Mouse (Mus musculus): ENCODE results near the gene Hivep3. TPM values are rescaled to one million over a fixed set of nuclear protein-coding genes. Genes with fewer than 3 reads are reported as not detected.
A peak's percentile ranks its signal among the peaks of the same experiment; 100 is the strongest.

Gene Hivep3
- polyA plus RNA-seq, 1 experiment from 2014 or later = 21.0 TPM

DNA sequence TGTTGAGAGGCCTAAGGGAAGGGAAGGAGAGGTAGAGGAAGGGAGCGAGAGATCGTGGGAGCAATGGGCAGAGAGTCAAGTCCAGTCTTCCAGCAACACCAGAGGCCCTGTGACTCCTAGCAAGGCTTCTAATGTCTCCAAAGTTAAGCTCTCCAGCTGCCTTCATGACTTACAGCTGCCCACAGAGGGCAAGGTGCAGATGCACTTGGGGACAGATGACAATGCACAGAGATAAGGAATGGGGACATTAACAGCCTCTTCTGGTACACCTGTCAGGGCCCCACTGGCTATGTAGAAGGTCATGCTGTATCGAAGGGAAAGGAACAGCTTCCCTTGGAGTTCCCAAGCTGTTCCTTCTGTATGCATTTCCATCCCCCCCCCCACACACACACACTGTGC, 336.0 kb downstream of the Hivep3 start:
- H3K4me1 ChIP-seq = peaks cover 17% of the 10 kb centered on the region
- WGBS = 96% methylated on average over 3 of the region's 3 CpGs

DNA sequence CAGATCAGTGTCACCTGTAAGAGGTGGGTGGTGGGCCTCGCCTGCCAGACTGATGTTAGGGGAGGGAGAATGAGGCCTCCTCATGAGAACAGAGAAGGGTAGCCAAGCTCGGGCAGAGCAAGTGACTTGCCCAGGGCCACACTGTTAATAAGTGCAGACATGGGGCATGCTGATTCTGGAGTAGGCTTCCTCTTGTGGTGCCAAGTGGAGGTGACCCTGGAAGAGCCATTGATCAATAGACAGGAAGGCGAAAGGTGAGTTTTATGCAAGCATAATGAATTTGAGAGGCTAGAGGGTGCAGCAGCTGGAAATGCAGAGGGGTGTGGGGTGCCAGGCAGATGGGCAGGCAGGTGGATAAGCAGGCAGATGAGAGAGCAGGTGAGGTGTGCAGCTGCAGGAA, 337.8 kb downstream of the Hivep3 start:
- no peak for ATAC-seq (ENCODE audit: low FRiP score)
- H3K27me3 ChIP-seq (replicated peaks) = 0 out of 2 replicates have a peak, but pooled peaks cover 3% of the 10 kb centered on the region
- peaks cover 17% of the 10 kb centered on the region for H3K4me1 ChIP-seq
- H3K9ac ChIP-seq (replicated peaks) = no peak overlapping the region
- no peak overlapping the region for H3K4me3 ChIP-seq (replicated peaks)
- 80% methylated on average over 3 of the region's 3 CpGs for whole genome bisulfite sequencing
- H3K4me2 ChIP-seq = no peak overlapping the region
- H3K36me3 ChIP-seq = no peaks in the 10 kb centered on the region
- H3K27ac ChIP-seq (replicated peaks) = no peak overlapping the region
- H3K9me3 ChIP-seq (replicated peaks) = no peaks in the 10 kb centered on the region

More for the DNA sequence above, 336.0 kb downstream of the Hivep3 start:
- Histone ChIP-seq H3K4me2 (no peak overlapping the region), H3K27ac (replicated peaks) (no peak overlapping the region), H3K9me3 (replicated peaks) (no peaks in the 10 kb centered on the region), H3K36me3 (no peaks in the 10 kb centered on the region), H3K27me3 (replicated peaks) (0 out of 2 replicates have a peak, but pooled peaks cover 3% of the 10 kb centered on the region), H3K9ac (replicated peaks) (no peak overlapping the region), H3K4me3 (replicated peaks) (no peak overlapping the region)
- no peak for ATAC-seq (ENCODE audit: low FRiP score)

DNA sequence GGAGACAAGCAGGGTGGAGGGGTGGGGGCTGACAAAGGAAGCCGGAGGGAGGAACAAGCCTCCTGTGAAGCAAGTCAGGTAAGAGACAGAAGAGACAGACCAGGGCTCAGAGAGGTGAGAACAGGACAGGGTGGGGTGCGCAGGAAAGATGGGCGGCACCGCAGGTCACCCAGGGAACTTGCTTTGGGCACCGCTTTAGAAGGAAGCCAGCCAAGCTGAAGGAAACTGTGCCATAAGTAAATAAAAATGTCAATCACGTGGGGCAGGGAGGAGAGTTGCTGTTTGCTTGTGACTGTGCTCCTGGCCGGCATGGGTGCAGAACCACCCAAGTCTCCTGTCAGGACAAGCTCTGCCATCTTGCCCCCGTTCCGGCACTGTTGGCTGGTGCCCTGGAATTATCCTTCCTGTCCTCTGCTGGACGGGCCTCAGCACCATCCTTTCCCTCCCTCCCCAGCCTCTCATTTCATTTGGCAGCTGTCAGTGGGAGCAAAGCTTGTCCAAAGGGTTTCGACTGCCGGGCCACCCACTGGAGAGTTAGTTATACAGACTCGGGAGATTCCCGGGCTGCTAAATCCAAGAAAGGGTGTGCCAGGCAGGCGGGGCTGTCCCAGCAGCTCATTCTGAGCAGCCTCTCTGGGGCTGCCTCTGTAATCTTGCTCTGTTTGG, 338.4 kb downstream of the Hivep3 start:
- H3K27me3 ChIP-seq (replicated peaks) = 0 out of 2 replicates have a peak, but pooled peaks cover 3% of the 10 kb centered on the region
- ATAC-seq (ENCODE audit: low FRiP score) = no peak
- no peak overlapping the region for H3K27ac ChIP-seq (replicated peaks)
- no peak overlapping the region for H3K4me2 ChIP-seq
- H3K36me3 ChIP-seq = no peaks in the 10 kb centered on the region
- no peak overlapping the region for H3K9ac ChIP-seq (replicated peaks)
- H3K4me3 ChIP-seq (replicated peaks) = no peak overlapping the region
- 50% methylated on average over 15 of the region's 15 CpGs for WGBS
- no peaks in the 10 kb centered on the region for H3K9me3 ChIP-seq (replicated peaks)
- peaks cover 17% of the 10 kb centered on the region for H3K4me1 ChIP-seq

DNA sequence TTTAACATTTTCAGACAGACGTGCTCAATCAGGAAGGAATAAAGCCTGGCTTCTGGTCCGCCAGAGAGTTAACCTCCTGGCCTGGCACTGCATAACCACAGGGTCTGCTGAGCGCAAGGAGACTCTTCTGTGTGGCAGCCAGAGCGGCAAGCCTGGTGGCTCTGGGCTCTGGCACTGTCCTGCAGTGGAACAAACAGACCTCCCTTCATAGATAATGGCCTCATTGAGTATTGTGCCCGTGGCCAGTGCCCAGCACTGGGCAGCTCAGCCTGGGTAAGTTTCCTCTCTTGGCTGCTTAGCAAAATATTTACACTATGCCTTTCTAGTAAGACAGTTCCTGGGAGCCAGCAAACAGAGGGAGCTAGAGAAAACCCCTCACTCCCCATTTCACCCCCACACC, 340.5 kb downstream of the Hivep3 start:
- Histone ChIP-seq H3K27ac (replicated peaks) (peak overlapping the region; percentile 60; the same call in 1 of the 2 replicates), H3K27me3 (replicated peaks) (0 out of 2 replicates have a peak, but pooled peaks cover 3% of the 10 kb centered on the region), H3K36me3 (no peaks in the 10 kb centered on the region), H3K9me3 (replicated peaks) (no peaks in the 10 kb centered on the region), H3K4me2 (no peak overlapping the region), H3K9ac (replicated peaks) (no peak overlapping the region), H3K4me1 (peaks cover 15% of the 10 kb centered on the region), H3K4me3 (replicated peaks) (no peak overlapping the region)
- ATAC-seq (ENCODE audit: low FRiP score) = peak; percentile 55; the same call in 1 of the 2 replicates
- WGBS = 63% methylated on average over 5 of the region's 5 CpGs

DNA sequence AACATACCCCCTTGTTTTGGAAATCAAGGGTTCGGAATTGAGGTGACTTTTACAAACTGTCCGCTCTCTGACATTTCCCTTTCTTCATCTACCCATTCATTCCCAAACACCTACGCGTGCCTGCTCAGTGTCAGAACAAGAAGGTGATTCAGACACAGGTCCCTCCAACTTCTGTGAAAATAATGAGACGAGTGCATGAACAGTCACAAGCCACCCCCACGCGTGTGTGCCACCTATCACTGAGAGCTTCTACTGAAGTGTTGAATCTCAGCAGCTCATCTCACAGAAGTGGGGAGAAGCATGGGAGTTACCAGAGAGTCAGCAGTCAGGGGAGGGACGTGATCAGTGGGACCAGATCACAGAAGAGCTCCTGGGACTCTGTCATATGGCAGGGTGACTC, 343.7 kb downstream of the Hivep3 start:
- 92% methylated on average over 8 of the region's 8 CpGs for WGBS
- H3K9me3 ChIP-seq (replicated peaks) = no peaks in the 10 kb centered on the region
- no peak for ATAC-seq (ENCODE audit: low FRiP score)
- peaks cover 10% of the 10 kb centered on the region for H3K4me1 ChIP-seq
- H3K9ac ChIP-seq (replicated peaks) = no peak overlapping the region
- no peak overlapping the region for H3K4me2 ChIP-seq
- H3K27ac ChIP-seq (replicated peaks) = no peak overlapping the region
- 0 out of 2 replicates have a peak, but pooled peaks cover 3% of the 10 kb centered on the region for H3K27me3 ChIP-seq (replicated peaks)
- no peaks in the 10 kb centered on the region for H3K36me3 ChIP-seq
- H3K4me3 ChIP-seq (replicated peaks) = no peak overlapping the region

DNA sequence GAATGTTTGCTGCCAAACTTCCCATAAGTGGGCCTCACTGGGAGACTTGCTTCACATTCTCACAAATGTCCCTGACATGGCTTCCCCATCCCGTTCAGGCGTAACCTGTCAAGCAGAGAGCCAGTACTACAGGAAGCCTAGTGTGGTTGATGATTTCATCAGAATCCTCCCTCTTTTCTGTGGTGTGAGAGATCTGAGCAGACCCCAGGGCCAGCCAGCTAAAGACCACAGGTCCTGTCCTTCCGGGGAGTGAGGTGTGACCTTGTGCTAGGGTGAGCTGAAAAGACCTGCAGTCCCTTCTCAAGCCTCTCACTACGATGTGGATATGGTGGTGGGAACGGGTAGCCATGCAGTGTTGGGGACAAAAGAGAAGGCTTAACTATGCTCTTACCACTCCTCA, 348.9 kb downstream of the Hivep3 start:
- no peaks in the 10 kb centered on the region for H3K36me3 ChIP-seq
- H3K27me3 ChIP-seq (replicated peaks) = no peaks in the 10 kb centered on the region
- H3K4me2 ChIP-seq = no peak overlapping the region
- no peaks in the 10 kb centered on the region for H3K9me3 ChIP-seq (replicated peaks)
- 91% methylated on average over 5 of the region's 5 CpGs for WGBS
- ATAC-seq (ENCODE audit: low FRiP score) = no peak
- H3K27ac ChIP-seq (replicated peaks) = no peak overlapping the region
- H3K4me1 ChIP-seq = no peaks in the 10 kb centered on the region
- no peak overlapping the region for H3K9ac ChIP-seq (replicated peaks)
- H3K4me3 ChIP-seq (replicated peaks) = no peak overlapping the region

DNA sequence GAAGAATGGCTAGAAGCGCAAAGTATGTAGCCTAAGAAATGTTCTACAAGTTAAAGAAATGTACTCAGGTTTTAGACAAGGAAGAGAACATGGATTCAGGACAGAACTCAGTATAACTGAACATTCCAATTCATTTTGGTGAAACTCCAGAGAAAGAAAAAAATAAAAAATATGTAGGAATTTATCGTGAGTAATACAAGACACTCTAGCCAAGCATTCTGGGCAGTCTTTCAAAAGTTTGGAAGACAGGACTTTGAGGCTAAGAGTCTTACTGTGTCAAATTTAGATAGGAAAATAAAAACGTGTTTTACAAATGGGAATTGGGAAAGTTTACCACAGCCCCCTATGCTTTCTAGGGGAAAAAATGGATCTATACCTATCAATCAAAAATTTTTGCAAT, 350.1 kb downstream of the Hivep3 start:
- Histone ChIP-seq H3K9me3 (replicated peaks) (no peaks in the 10 kb centered on the region), H3K4me1 (no peaks in the 10 kb centered on the region), H3K27ac (replicated peaks) (no peak overlapping the region), H3K9ac (replicated peaks) (no peak overlapping the region), H3K27me3 (replicated peaks) (no peaks in the 10 kb centered on the region), H3K36me3 (no peaks in the 10 kb centered on the region), H3K4me3 (replicated peaks) (no peak overlapping the region), H3K4me2 (no peak overlapping the region)
- no peak for ATAC-seq (ENCODE audit: low FRiP score)
- WGBS = 87% methylated on average over 3 of the region's 3 CpGs

DNA sequence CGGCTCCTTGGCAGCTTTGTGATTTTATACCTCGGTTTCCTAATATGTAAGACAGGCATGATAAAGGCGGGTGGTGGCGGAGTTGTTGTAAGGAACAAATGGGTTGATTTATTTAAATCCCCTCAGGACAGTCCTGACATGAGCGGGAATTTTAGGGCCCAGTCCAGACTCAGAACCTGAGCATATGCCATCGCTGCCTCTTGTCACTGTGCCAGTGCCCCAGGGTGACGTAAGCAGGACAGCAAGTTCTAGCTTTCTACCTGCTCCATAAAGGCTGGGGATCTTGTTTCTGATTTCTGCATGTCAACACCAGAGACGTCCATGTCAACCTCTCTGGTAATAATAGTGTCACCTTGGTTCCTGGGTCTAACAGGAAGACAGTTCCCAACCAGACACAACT, 356.0 kb downstream of the Hivep3 start:
- Histone ChIP-seq H3K4me2 (no peak overlapping the region), H3K27ac (replicated peaks) (no peak overlapping the region), H3K27me3 (replicated peaks) (no peaks in the 10 kb centered on the region), H3K9me3 (replicated peaks) (no peaks in the 10 kb centered on the region), H3K36me3 (no peaks in the 10 kb centered on the region), H3K4me1 (no peaks in the 10 kb centered on the region), H3K9ac (replicated peaks) (no peak overlapping the region), H3K4me3 (replicated peaks) (no peak overlapping the region)
- 69% methylated on average over 8 of the region's 8 CpGs for WGBS
- ATAC-seq (ENCODE audit: low FRiP score) = no peak

DNA sequence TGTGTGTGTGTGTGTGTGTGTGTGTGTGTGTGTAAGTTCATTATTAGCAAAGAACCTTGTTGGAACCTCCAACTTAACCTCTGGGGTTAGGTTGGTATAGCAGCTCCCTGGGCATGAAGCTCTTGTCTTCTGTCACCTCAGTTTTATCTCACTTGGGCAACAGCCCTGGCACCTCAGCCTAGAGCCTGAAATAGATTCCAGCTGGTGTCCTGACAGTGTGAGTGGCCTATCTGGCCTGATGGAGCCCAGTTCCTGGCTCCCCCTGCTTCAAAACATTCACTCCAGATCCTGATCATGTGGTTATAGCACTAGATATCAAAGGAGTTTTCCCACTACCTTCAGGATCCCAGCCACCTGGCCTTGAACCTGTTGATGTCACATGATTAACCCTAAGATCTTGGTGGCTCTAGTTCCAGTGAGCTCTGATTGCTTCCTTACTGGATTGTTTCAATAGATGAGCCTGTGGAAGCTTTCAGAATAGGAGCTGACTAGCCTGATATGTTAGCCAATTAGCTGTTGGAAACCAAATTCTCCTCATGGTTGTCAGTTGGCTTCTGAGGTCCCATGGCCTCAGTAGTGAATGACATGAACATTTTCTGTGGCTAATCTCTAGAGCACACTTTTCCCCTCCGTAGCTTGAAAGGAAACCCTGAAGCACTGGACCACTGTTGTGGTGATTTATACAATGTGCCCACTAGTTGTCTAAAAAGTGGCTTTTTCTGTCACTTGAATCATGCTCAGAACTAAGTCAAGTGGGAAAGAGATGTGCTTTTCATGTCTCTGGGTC, 358.6 kb downstream of the Hivep3 start:
- 92% methylated on average over 1 of the region's 1 CpGs for WGBS
- Histone ChIP-seq H3K4me3 (replicated peaks) (no peak overlapping the region), H3K9ac (replicated peaks) (no peak overlapping the region), H3K36me3 (peaks cover 15% of the 10 kb centered on the region; the same call in 1 of the 2 replicates), H3K27me3 (replicated peaks) (no peaks in the 10 kb centered on the region), H3K4me2 (no peak overlapping the region), H3K9me3 (replicated peaks) (no peaks in the 10 kb centered on the region), H3K4me1 (no peaks in the 10 kb centered on the region), H3K27ac (replicated peaks) (no peak overlapping the region)
- ATAC-seq (ENCODE audit: low FRiP score) = no peak

DNA sequence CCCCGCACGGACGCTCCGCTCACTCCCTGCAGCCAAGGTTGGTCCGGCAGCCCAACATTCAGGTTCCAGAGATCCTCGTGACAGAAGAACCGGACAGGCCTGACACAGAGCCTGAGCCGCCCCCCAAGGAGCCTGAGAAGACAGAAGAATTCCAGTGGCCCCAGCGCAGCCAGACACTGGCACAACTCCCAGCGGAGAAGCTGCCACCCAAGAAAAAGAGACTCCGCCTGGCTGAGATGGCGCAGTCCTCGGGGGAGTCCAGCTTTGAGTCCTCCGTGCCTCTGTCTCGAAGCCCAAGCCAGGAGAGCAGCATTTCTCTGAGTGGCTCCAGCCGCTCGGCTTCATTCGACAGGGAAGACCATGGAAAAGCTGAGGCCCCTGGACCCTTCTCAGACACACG, 363.4 kb downstream of the Hivep3 start:
- peaks cover 38% of the 10 kb centered on the region for H3K36me3 ChIP-seq
- no peak overlapping the region for H3K4me2 ChIP-seq
- 92% methylated on average over 19 of the region's 19 CpGs for WGBS
- peaks cover 7% of the 10 kb centered on the region for H3K9me3 ChIP-seq (replicated peaks)
- no peak overlapping the region for H3K4me3 ChIP-seq (replicated peaks)
- no peak for ATAC-seq (ENCODE audit: low FRiP score)
- no peaks in the 10 kb centered on the region for H3K27me3 ChIP-seq (replicated peaks)
- no peak overlapping the region for H3K9ac ChIP-seq (replicated peaks)
- H3K4me1 ChIP-seq = no peaks in the 10 kb centered on the region
- H3K27ac ChIP-seq (replicated peaks) = no peak overlapping the region

DNA sequence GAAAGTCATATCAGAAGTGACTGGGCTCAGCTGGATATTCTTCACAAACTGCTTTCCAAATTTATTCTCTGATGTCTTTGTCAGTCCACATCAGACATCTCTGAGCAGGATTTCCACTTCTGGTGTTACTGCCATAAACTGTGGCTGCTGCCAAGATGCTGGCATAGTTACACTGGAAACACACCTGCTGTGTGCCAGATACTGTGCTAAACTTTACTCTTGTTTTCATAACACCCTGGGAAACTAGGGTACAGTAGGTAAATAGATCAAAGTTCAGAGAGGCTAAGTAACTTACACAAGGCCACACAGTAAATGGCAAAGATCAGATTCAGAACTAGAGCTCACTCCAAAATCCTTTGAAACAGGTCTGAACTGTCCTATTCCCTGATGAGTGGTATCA, 367.6 kb downstream of the Hivep3 start:
- no peak overlapping the region for H3K4me2 ChIP-seq
- H3K9me3 ChIP-seq (replicated peaks) = peaks cover 7% of the 10 kb centered on the region
- H3K27ac ChIP-seq (replicated peaks) = no peak overlapping the region
- H3K4me1 ChIP-seq = no peaks in the 10 kb centered on the region
- peaks cover 29% of the 10 kb centered on the region for H3K36me3 ChIP-seq
- no peak for ATAC-seq (ENCODE audit: low FRiP score)
- no peak overlapping the region for H3K4me3 ChIP-seq (replicated peaks)
- H3K9ac ChIP-seq (replicated peaks) = no peak overlapping the region
- H3K27me3 ChIP-seq (replicated peaks) = no peaks in the 10 kb centered on the region

DNA sequence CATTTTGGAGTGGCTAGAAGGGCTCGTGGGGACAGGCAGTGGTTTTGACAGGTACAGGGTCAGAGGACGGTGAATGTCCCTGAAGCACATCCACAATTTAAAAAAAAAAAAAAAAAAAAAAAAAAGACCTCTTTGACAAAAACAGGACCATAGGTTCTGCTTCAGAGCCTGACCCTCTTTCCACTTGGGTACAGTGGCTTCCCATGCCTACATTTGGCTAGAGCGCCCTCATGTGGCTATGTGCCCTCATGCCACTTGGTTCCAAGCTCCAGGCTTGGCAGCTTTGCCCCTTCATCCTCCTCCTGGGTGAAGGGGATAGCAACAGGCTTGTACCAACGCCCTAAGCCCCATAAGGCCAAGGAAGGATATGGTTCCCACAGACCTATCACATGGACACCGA, 371.0 kb downstream of the Hivep3 start:
- no peaks in the 10 kb centered on the region for H3K27me3 ChIP-seq (replicated peaks)
- no peak overlapping the region for H3K9ac ChIP-seq (replicated peaks)
- no peaks in the 10 kb centered on the region; the same call in 1 of the 2 replicates for H3K9me3 ChIP-seq (replicated peaks)
- WGBS = 54% methylated on average over 5 of the region's 5 CpGs
- no peak for ATAC-seq (ENCODE audit: low FRiP score)
- no peaks in the 10 kb centered on the region; the same call in none of the 2 replicates for H3K36me3 ChIP-seq
- H3K27ac ChIP-seq (replicated peaks) = no peak overlapping the region
- no peak overlapping the region for H3K4me2 ChIP-seq
- no peak overlapping the region for H3K4me3 ChIP-seq (replicated peaks)
- no peaks in the 10 kb centered on the region for H3K4me1 ChIP-seq
